Mouse (Mus musculus) E14TG2a.4 (cell line): ENCODE measurements around the gene Bcl2l1.

Experiments
- CTCF ChIP-seq: conservative IDR thresholded peaks from 2 replicates; pipeline ENCODE4 v1.5.1; 2014; ENCODE audit warnings: low read length
- NANOG ChIP-seq: IDR thresholded peaks from 2 replicates; pipeline ENCODE4 v1.6.1; 2014; ENCODE audit warnings: borderline replicate concordance, low read length, mixed read lengths

- no peak for TF ChIP-seq CTCF
- no peak for TF ChIP-seq NANOG
These were observed 2.1 kb downstream of the Bcl2l1 start for GRCm38 (mm10) chr2:152829367-152829881.
